Mouse (Mus musculus) adrenal gland, adult (tissue): ENCODE data around the gene Naa11.

Experiments used
- DNase-seq, 2 experiments: peaks; one replicate each; pipeline ENCODE4 v3.0.0; 2022 to 2023; ENCODE audit warnings: low spot score in 1 of 2; ENCODE audit not compliant: inconsistent age in 2 of 2

Gene Naa11

GRCm38 (mm10) chr5:97345732-97346253, 46.4 kb downstream of the Naa11 start:
- DNase-seq = no peak

GRCm38 (mm10) chr5:97345129-97345528, 47.0 kb downstream of the Naa11 start:
- DNase-seq = no peak

- no peak for DNase-seq
Measured at GRCm38 (mm10) chr5:97344144-97344543, 48.0 kb downstream of the Naa11 start.

- no peak for DNase-seq
Measured at GRCm38 (mm10) chr5:97334794-97335193, 57.4 kb downstream of the Naa11 start.
